Mouse (Mus musculus): ENCODE results near the gene Itgb4.

- TF ChIP-seq CTCF (IDR thresholded peaks at IDR 0.05; ENCODE audit: extremely low read depth, insufficient read depth, low read length) = no peak
- no peak for TF ChIP-seq POLR2A (IDR thresholded peaks at IDR 0.05; ENCODE audit: extremely low read depth, insufficient read depth, low read length)
Measured at GRCm38 (mm10) chr11:115945247-115945646, 29.3 kb upstream of the Itgb4 start.

All from cortical plate, adult 2 months (tissue).